Mouse (Mus musculus) regulatory T cell (primary cell): ENCODE measurements at regions not wholly inside any gene's neighbourhood (a gene's known extent, or its start where the extent isn't known, plus 50 kb on each side); places are given as distances from the start of the nearest gene placed in this dataset.

ENCODE experiments used
- in situ Hi-C: fragments of 300-600 bp; cut with MboI, MseI; formaldehyde crosslinking; loops from one replicate; pipeline ENCODE4 v1.15.1; 2025; ENCODE audit warnings: high pct_unique_total_duplicates

GRCm38 (mm10) chr5:6044859-6045258, 295.7 kb upstream of the Steap1 start:
- in situ Hi-C loops: loop anchor here (10.0 kb wide), 1 partner anchor 1230 kb away; no protein-coding TSS in a partner anchor

- in situ Hi-C loops: loop anchor here (10.0 kb wide), 1 partner anchor 1234 kb away; no protein-coding TSS in a partner anchor
Measured at GRCm38 (mm10) chr5:6040866-6041265, 291.7 kb upstream of the Steap1 start.

- in situ Hi-C loops: no loop called here
Measured at GRCm38 (mm10) chr5:6016695-6017094, 267.6 kb upstream of the Steap1 start.
